Mouse (Mus musculus): Measurements from ENCODE around the gene Dab2ip.

GRCm38 (mm10) chr2:35713460-35713859 is 155.4 kb downstream of the Dab2ip start:
- no peak for TF ChIP-seq SRF (IDR thresholded peaks at IDR 0.05; ENCODE audit: control insufficient read depth, insufficient read length, low read depth)
- no peak for TF ChIP-seq POLR2A (IDR thresholded peaks at IDR 0.05; ENCODE audit: insufficient read length, low read depth)
- no peak for TF ChIP-seq MYOD1 (IDR thresholded peaks at IDR 0.05; ENCODE audit: control insufficient read depth in 1 of 3, insufficient read length in 2 of 3, low read depth in 2 of 3)

All from myocyte (in vitro differentiated cells).